Mouse (Mus musculus) ovary, postnatal 14 days (tissue): ENCODE measurements around the gene Nebl.

Experiments used
- DNase-seq: peaks from one replicate; pipeline ENCODE4 v3.0.0; 2022; ENCODE audit warnings: low spot score

Gene Nebl

GRCm38 (mm10) chr2:17705964-17706363, 25.3 kb downstream of the Nebl start:
- DNase-seq, result no peak

GRCm38 (mm10) chr2:17705426-17705825, 25.8 kb downstream of the Nebl start:
- no peak for DNase-seq

GRCm38 (mm10) chr2:17703170-17703512, 28.1 kb downstream of the Nebl start:
- DNase-seq, result no peak

GRCm38 (mm10) chr2:17702481-17703169, 28.6 kb downstream of the Nebl start:
- no peak for DNase-seq

- no peak for DNase-seq
These were observed 32.8 kb downstream of the Nebl start for GRCm38 (mm10) chr2:17698161-17699087.

GRCm38 (mm10) chr2:17692926-17693325, 38.3 kb downstream of the Nebl start:
- no peak for DNase-seq

- no peak for DNase-seq
These were observed 41.0 kb downstream of the Nebl start for GRCm38 (mm10) chr2:17690264-17690663.

GRCm38 (mm10) chr2:17687141-17687540, 44.1 kb downstream of the Nebl start:
- no peak for DNase-seq

GRCm38 (mm10) chr2:17683326-17684040, 47.8 kb downstream of the Nebl start:
- DNase-seq, result no peak

- DNase-seq, result no peak
These were observed 59.1 kb downstream of the Nebl start for GRCm38 (mm10) chr2:17672156-17672555.

GRCm38 (mm10) chr2:17671566-17671965, 59.7 kb downstream of the Nebl start:
- DNase-seq, result no peak

GRCm38 (mm10) chr2:17669953-17670352, 61.3 kb downstream of the Nebl start:
- DNase-seq, result no peak

- no peak for DNase-seq
These were observed 62.3 kb downstream of the Nebl start for GRCm38 (mm10) chr2:17669000-17669399.

GRCm38 (mm10) chr2:17658176-17658575, 73.1 kb downstream of the Nebl start:
- DNase-seq, result no peak

GRCm38 (mm10) chr2:17650147-17650834, 81.0 kb downstream of the Nebl start:
- no peak for DNase-seq

GRCm38 (mm10) chr2:17649728-17650127, 81.5 kb downstream of the Nebl start:
- DNase-seq, result no peak

GRCm38 (mm10) chr2:17644282-17645262, 86.7 kb downstream of the Nebl start:
- DNase-seq, result peak; percentile 27

- DNase-seq, result no peak
These were observed 87.4 kb downstream of the Nebl start for GRCm38 (mm10) chr2:17643869-17644268.

GRCm38 (mm10) chr2:17642770-17643169, 88.5 kb downstream of the Nebl start:
- DNase-seq, result no peak

GRCm38 (mm10) chr2:17640861-17641260, 90.4 kb downstream of the Nebl start:
- no peak for DNase-seq

- DNase-seq, result no peak
These were observed 92.6 kb downstream of the Nebl start for GRCm38 (mm10) chr2:17638631-17639030.
